Mouse (Mus musculus) adrenal gland, postnatal 36 days (tissue): ENCODE measurements around the gene Tbc1d8b. TPM values are rescaled to one million over a fixed set of nuclear protein-coding genes. Genes with fewer than 3 reads are reported as not detected.
"Not testable (repeated sequence)": the region's sequence is repeated elsewhere in the genome, so short reads cannot be mapped to it uniquely, and the experiment has no call there.

ENCODE experiments used
- DNase-seq, 2 experiments: peaks; one replicate each; pipeline ENCODE4 v3.0.0; 2021; ENCODE audit warnings: mixed read lengths in 1 of 2
- long read RNA-seq, 2 experiments: library from polyadenylated mRNA; stranded (forward); transcript quantifications; one replicate each; pipeline ENCODE4 v2.0.0; 2021; ENCODE audit warnings: borderline sequencing depth in 2 of 2
- total RNA-seq, 2 experiments: library from RNA; stranded (reverse); gene quantifications; 2 replicates each; pipeline ENCODE4 v1.2.3; 2021

Gene Tbc1d8b
- 10 to 100 TPM in 1 of 2 experiments, 1 to 10 TPM in 1; 8.3 to 11.7 TPM for total RNA-seq
- long read RNA-seq, experiment 1, partial matches to known transcripts: 0 of 4 reads
- long read RNA-seq, experiment 1, other reads (novel, unspliced or antisense): 4 of 4 reads
- long read RNA-seq, experiment 2: 0 reads

DNA sequence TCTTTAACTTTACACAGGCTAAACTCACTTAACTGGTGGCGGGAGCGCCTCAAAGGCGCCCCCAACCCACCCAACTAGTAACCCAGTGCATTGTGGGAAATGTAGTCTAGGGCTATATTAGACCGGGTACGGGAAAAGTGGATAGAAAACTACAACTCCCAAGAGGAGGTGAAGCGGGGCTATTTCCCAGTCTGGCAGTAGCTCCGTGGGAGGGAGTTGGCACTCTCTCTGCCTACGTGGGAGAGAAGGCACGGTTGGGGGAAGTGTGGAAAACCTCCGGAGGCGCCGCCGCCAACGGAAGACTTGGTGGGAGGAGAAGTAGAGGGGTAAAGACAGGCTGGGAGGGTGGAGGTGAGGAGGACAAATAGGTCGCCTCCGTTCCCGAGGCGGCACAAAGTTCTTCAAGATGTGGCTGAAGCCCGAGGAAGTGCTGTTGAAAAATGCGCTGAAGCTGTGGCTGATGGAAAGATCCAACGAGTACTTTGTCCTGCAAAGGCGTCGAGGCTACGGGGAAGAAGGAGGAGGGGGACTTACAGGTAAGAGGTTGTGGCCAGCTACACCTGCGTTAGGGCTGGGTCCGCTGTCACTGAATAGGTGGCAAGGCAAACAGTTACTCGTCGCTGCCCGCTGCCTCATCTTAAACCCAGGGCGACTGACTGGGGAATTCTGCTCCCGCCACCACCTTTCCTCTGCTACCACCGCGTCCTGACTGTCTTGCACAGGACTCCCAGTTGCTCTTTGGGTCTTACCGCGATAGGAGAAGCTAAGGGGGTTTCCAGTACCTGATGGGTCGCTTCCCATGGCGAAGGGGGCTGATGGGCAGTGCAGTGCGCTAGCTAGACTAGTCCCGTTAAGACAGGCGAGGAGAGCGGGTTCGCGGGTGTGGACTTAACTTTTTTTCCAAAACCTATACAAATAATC, at the start of gene Tbc1d8b:
Gene Tbc1d8b, plus strand, starts transcription at position 222 of the 921 bp plus-strand sequence.
- DNase-seq: peak; percentile 78 to 84

DNA sequence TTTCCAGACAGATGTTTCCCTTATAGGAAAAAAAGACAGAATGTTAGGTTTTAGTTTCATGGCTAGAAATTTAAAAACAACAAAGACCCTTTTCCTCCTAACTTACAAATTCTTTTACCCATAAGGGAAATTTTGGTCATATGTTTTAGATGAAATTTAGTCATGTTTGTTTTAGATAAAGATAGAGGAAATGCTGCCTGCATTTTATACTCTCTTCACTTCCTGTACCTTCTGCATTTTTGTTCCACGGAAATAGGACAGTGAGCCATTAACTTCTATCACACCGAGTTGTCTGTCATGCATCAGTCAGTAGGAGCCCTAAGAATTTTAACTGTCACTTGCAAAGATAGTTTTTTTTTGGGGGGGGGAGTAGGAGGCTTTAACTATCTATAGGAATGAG, 45.1 kb upstream of the Tbc1d8b start:
- no peak for DNase-seq

DNA sequence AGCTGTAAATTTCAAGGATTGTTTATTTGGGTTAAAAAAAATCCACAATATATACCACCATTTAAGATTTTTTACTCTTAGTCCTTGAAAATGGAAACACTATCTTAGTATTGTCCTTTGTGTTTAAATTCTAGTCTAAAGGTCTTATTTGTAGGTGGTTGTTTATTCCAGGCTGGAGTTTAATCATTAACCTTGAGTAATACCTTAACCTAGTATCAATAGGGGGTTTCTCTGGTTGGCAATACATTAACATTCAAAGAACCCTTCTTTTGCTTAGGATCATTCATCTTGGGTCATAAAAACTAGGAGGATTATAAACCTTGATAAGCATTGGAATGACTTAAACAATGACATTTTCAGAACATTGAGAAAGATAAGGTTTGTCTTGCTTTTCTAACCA, 44.4 kb upstream of the Tbc1d8b start:
- no peak for DNase-seq

DNA sequence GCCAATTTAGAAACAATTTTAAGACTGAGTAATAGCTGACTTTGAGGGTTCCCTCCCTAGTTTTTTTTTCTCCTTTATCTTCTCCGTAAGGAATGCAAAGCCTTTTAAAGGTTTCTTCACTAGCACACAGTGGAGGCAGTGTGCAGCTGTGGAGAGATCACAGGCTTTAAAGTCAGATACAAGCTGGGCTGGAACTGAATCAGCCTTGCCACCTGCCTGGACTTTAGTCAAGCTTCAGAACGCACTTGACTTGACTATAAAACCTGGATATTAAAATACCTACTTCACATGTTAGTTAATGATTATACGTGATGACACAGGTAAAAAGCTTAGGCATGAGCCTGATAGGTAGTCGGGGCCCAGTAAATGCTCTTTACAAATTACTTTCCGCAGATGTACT, 32.6 kb upstream of the Tbc1d8b start:
- no peak for DNase-seq

DNA sequence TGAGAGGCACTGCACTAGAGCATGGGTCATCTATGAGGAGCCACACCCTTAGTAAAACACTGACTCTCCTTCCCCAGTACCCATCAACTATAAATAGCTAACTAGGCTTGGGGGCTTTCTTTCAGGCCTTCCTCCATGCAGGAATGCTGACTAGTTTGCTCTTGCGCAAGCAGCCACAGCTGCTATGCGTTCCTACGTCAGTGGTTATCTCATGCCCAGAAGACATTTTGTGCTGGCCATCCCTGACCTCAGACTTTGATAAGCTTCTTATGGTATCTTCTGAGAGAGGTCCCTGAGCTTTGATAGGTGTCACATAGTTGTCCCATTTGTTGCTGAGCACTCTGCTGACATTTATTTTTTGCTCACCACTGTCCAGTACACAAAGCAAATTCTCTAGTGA, 31.5 kb upstream of the Tbc1d8b start:
- no peak for DNase-seq

DNA sequence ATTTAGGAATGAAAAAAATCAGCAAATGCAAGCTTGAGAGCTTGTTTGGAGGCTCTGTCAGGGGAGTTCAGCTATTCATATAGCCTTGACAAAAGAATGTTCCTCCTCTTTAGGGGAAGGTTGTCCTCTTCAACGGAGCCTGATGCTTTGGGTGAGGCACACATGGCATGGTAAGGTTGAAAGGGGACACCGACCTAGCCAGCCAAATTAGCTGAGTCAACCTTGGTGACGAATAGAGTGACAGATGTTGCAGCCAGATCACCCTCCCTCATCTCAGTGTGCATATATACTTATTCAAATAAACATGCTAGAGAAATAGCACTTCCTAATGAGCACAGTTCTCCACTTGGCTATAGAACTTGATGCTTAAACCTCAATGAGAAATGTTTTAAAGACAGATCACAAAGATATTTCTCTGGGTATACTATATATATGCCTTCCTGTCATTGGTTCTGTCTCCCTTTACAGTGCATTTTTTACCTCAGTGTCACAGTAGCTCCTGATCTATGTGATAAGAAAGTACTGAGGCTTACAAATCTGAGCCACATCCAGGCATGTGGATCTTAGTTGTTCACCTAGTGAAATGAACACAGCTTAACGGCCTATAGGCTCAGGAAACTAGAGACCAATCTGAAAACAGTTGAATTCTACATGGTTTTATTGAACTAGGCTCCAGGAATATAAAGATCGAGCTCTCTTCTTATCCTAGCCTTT, 30.3 kb upstream of the Tbc1d8b start:
- no peak for DNase-seq

DNA sequence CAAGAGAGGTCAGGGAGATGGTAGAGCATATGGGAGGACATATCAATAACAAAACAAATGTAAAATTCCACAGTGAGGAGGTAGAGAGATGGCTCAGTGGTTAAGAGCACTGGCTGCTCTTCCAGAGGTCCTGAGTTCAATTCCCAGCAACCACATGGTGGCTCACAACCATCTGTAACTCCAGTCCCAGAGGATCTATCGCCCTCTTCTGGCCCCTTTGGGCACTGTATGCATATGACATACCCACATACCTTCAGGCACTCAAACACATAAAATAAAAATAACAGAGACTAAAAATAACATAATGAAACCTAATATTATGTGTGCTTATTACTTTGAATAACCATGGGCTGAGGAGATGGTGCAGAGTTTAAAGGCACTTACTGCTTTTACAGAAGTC, 22.7 kb upstream of the Tbc1d8b start:
- DNase-seq: no peak

DNA sequence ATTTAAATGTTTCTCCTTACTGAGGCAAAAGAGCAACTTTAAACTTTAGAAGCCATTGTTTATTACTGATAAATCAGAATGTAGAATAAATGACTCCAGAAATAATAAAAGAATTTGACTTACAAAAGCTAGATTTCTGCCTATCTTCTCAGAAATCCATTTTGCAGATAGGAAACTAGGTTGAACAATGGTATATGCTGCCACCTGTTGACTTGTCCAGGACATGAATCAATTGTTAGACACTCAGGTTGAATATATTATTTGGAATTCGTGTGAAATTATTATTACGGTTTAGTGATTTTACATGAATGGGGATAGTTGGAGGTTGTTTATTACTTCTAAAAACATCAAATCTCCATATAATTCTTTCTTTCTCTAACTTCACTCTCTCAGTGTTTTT, 19.0 kb upstream of the Tbc1d8b start:
- DNase-seq: no peak

DNA sequence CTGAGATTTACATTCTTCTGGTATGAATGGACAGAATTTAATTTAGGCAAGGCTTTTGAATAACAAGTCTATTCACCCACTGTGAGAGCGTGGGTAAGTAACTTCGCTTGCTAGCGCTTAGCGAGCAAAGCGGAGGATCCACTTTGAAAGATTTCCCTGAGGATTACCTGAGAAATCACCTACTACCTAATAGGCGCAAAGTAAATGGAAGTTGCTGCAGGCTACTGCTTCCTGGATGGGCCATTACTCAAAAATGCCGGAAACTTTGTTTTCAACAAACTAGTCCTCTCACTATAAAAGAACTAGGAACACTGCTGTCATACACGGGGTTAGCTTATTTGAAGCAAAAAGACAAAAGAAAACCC, 404 bp upstream of the Tbc1d8b start:
- DNase-seq: no peak

DNA sequence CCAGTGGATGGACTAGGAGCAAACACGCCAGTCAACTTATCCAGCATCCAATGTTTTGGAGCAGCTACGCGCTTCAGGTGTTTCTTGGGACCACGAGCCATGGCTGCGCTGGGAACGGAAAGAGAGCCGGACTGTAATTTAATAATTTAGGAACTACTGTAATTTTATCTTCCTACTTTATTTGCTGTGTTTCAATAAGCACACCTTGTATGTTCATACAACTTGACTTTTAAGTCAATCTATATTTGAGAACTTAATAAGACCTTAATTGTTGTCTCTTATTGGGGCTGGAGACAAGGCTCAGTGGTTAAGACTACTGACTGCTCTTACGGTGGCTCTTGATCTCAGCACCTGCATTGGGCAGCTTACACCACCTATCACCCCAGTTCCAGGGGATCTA, 29.6 kb downstream of the Tbc1d8b start, which contains the start of gene Gm15013:
Gene Gm15013, minus strand, starts transcription at position 101 of the 400 bp plus-strand sequence.
- no peak for DNase-seq

DNA sequence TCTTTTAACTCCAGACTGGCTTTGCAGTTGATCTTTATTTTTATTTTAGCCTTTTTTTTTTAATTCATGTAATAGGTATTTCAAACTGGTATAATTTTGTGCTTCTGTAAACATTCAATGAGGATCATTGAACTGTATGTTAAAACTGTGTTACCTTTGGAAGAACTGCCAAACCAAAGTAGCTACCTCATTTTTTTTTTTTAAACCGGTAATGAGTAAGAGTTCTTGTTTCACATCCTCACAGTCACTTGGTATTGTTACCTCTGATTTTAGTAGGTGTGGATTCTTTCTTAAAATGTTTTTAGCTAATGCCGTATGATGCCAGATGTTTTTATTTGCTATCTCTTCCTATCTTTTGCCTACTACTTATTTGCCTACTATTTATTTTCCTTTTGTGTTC, 37.6 kb downstream of the Tbc1d8b start:
- no peak for DNase-seq

DNA sequence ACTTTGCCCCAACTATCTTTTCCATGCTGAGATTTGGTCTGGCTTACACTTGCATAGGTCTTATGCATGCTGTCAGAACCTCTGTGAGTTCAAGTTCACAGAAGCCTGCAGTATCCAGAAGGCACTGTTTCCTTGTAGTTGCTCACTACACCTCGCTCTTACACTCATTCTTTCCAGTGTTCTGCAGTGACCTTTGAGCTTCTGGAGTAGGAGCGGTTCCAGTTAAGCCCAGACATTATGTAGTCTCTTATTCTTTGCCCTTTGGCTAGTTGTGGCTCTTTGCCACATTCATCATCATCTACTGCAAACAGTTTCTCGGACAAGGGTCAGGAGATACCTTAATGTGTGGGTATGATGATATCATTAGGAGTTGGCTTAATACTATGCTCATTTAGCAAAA, 45.7 kb downstream of the Tbc1d8b start:
- no peak for DNase-seq

DNA sequence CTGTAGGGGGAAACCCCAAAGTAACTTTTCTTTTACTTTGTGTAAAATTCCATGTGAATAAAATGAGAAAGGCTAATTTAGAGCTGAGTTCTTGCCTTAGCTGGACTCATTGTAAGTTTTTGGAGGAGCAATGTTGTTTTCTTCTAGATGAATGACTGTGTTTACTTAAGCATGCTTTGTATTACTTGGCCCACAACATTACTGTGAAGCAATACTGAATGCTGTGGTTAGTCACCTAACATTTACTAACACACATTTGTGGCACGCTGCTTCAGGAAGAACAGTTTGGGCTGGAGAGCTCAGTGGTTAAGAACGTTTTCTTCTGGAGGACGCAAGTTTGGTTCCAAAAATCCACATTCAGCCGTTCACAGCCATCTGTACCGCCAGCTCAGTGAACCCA, 52.3 kb downstream of the Tbc1d8b start:
- DNase-seq: no peak

DNA sequence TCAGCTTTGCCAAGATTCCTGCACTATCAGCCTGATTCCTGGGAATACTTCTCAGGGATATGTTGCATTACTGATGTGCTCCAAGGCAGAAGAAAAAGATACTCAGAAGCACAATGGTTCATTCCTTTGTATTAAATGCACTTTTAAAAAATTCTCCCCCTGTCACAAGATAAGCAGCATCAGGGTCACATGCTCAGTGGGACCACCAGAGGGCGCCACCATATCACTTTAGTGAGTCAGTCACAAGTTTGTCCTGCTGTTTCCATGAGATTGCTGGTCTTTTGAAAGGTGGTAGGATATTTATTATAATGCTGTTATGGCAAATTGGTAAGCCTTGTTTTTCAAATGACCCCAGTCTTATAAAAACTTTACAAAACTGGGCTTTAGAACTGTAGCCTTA, 67.1 kb downstream of the Tbc1d8b start:
- peak; percentile 53 to 69 for DNase-seq

DNA sequence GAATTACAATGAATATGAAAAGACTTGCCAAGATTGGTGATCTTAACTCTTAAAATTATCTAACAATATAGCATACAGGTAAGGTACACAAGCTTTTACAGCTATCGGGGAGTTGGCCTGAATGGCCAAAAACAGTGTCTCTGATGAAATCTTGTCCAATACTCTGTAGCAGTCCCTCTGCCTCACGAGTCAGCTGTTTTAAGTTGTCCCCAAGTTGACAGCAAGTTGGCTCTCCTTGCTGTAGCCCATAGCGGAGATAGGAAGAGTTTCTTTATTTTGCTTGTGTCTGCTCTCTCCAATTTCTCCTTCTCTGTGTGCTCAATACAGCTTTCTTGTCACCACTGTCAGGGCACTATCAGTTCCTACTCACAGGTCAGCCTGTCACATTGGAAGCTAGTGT, 73.8 kb downstream of the Tbc1d8b start:
- DNase-seq: not testable (repeated sequence)

DNA sequence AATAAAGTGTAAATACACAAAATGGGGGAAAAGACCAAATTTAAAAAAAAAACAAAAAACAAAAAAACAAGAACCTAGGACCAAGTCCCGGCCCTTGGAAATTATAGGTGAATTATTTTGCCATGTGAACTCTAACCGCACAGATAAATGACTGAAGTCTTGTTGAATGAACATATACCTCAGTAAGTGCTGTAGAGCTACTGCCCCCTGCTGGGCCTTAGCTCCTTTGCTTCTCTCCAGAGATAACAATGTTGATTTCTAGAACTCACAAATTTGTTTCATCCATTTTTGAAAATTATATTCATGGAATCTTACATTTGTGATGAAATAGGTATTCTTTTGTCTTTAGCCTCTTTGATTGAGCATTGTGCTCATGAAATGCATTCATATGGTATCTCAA, 77.8 kb downstream of the Tbc1d8b start:
- DNase-seq: peak; percentile 20 to 45

DNA sequence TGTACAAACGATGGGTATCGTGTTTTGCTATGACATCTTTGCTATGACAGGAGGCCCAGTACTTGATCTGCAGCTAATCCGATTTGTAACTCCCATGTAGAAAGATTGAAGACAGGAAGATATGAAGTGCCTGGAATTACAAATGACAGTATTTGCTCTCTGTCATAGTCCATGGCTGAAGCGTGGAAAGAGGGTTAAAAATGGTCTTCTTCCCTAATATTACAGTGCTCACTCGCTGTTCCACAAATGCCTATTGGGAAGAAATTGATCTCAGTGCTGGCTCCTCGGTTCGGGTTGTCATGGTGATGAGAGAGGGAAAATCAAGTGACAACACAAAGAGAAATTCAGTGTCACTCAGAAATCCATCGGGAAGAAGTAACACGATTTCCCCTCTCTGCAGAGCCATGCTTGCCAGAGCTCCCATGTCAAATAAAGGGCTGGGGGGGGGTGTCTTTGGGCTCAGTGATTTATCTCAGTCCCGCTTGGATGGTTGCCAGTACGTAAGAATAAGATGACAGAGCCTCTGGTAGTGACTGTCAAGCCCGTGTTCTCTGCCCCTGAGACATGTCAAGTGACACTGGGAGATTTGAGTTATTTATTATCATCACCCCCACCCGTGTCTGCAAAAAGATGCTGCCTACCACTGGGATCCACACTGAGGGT, 85.3 kb downstream of the Tbc1d8b start:
- DNase-seq: no peak

DNA sequence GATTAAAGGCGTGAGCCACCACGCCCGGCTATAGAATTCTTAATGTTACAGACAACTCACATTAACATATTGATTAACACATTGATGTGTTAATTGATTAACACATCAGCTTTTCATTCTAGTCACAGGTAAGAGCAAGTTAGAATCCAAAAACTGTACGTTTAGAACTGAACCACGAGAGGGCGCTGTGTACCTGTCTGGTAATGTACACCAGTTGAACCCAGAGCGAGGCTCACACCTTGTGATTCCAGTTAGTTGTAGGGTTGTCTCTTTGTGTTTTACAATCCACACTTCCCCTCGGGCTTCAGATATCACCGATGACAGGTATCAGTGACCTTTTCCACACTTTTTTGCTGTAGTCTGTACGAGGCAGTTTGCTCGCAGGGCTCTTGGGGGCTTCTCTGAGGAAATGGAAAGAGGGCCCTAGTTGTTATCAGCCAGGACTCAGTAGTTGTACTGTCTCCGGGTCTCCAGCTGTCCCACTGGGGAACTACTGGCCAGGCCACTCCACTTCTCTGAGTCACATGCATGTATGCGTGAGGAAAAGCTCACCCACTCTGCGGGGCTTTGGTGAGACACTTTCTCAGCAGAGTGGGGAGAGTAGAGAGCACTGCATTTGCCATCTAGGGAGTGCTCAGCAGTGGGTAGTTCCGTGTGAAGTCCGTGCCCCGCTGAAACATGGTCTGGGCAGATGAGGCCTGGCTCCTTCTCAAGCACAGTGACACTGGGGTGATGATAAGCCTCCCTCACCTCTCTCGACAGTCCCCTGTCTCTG, 89.7 kb downstream of the Tbc1d8b start:
- DNase-seq: peak; percentile 59 to 61

DNA sequence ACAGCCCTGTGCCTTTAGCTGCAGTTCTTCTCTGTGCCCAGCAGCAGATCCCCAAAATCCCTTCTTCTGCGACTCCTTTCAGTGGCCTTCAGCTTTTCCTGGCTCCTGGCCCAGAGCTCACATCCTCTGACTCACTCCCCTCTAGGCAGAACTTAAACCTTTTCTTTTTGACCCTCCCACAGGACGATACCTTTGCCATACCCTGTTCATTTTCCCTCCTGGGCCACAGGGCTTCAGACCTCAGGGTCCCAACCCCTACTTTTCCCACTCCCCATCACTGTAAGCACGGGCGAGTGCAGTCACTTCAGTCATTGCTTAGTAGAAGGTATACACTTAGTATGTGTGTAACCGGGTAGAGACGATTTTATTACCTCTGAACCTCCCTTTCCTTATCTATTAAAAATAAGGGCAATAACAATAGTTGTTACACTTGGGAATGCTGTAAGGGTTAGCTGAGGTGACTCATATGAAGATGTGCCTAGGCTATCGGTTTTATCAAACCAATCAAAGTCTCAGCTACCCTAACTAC, 90.4 kb downstream of the Tbc1d8b start:
- DNase-seq: peak; percentile 74 to 76

DNA sequence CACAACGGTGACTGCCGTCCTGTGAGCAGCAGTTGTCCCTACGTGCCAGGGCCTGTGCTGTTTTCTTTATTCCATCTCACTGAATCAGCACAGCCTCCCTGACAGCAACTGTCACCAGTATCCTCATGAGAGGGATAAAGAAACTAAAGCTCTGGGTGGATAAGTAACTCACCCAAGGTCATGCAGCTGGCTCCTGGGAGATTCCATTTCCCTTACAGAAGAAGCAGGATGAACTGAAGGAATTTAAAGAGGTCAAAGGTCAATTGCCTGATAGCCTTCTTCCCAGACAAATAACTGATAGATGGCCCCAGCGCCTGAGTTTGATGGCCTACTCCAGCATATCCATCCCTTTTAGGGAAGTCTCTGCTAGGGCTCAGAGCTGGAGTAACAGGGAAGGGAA, 92.6 kb downstream of the Tbc1d8b start:
- no peak for DNase-seq

DNA sequence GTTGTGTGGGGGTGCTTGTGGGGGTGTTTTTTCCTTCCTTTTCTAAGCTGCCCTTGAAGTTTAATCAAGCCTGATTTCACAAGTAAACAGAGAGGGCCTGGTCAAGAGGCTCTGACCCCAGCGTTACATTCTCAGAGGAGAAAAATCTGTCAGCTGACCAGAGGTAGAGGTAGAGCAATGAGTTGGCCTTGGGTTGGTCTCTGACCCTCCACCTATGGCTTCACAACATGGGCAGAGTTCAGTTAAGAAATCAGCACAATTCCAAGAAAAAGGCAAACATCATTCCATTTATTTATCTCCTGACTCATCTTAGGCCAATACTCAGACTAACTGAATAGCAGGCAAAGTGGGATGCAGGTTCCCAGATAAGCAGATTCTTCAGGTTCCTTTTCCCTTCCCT, 94.1 kb downstream of the Tbc1d8b start:
- no peak for DNase-seq

DNA sequence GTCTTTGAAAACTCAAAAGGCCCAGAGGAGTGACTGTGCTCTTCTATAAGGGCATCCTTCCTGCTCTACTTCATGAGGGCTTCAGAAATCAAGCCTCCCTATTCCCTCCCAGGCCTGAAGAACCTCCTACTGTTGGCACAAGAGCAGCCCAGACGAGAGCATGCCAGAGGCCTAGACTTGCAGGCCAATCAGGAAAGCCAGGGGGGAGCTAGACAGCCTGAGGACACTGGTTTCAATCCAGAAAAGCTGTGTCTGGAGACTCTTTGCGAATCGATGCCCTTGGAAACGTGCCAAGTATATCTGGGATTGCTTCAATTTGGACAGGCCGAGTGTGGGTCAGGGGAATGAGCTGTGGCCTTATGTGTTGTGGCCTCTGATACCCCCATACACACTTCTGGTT, 94.6 kb downstream of the Tbc1d8b start:
- peak in 1 of 2 experiments; percentile 5 for DNase-seq
